Mouse (Mus musculus) lung, embryonic 16.5 days (tissue): ENCODE data around the gene Clcc1. TPM values are rescaled to one million over a fixed set of nuclear protein-coding genes. Genes with fewer than 3 reads are reported as not detected.

Source experiments
- polyA plus RNA-seq: library from polyadenylated mRNA; unstranded; fragments of >200 nt; fragmentation: Nextera tagmentation; extraction: Ambion mirVana; gene quantifications from 2 replicates; pipeline ENCODE4 v1.2.1, GENCODE M21; 2015

The Clcc1 gene
- polyA plus RNA-seq, 1 experiment from 2014 or later, result 91.7 TPM

Other genes starting within 250 kb of the Clcc1 start
- gene Celsr2, start 238.4 kb upstream of the Clcc1 start, polyA plus RNA-seq, result 6.8 and 6.9 TPM in 2 replicates
- gene Sars, start 208.7 kb upstream of the Clcc1 start, polyA plus RNA-seq, result 112 and 117 TPM in 2 replicates
- 3.1 and 5.0 TPM in 2 replicates for gene 1700013F07Rik, start 119.8 kb upstream of the Clcc1 start, polyA plus RNA-seq
- gene 5330417C22Rik, start 117.4 kb upstream of the Clcc1 start, polyA plus RNA-seq, result 19.6 and 22.3 TPM in 2 replicates
- gene Tmem167b, start 91.4 kb upstream of the Clcc1 start, polyA plus RNA-seq, result 45.1 and 46.4 TPM in 2 replicates
- gene Taf13, start 82.2 kb upstream of the Clcc1 start, polyA plus RNA-seq, result 45.5 and 46.0 TPM in 2 replicates
- 10.9 and 12.5 TPM in 2 replicates for gene Wdr47, start 62.6 kb upstream of the Clcc1 start, polyA plus RNA-seq
- 43.3 and 43.8 TPM in 2 replicates for gene Gpsm2, start 68.4 kb downstream of the Clcc1 start, polyA plus RNA-seq
- gene Aknad1, start 85.7 kb downstream of the Clcc1 start, polyA plus RNA-seq, result not detected in 2 replicates
- 50.7 and 51.5 TPM in 2 replicates for gene Stxbp3, start 186.6 kb downstream of the Clcc1 start, polyA plus RNA-seq
- 0.82 and 1.1 TPM in 2 replicates for gene Fndc7, start 236.1 kb downstream of the Clcc1 start, polyA plus RNA-seq